Mouse (Mus musculus): ENCODE data around the gene B3gnt7. TPM values are rescaled to one million over a fixed set of nuclear protein-coding genes. Genes with fewer than 3 reads are reported as not detected.
"Not testable (repeated sequence)": the region's sequence is repeated elsewhere in the genome, so short reads cannot be mapped to it uniquely, and the experiment has no call there.

Gene B3gnt7
- total RNA-seq, 2 experiments from 2014 or later = 0.13 to 0.17 TPM

DNA sequence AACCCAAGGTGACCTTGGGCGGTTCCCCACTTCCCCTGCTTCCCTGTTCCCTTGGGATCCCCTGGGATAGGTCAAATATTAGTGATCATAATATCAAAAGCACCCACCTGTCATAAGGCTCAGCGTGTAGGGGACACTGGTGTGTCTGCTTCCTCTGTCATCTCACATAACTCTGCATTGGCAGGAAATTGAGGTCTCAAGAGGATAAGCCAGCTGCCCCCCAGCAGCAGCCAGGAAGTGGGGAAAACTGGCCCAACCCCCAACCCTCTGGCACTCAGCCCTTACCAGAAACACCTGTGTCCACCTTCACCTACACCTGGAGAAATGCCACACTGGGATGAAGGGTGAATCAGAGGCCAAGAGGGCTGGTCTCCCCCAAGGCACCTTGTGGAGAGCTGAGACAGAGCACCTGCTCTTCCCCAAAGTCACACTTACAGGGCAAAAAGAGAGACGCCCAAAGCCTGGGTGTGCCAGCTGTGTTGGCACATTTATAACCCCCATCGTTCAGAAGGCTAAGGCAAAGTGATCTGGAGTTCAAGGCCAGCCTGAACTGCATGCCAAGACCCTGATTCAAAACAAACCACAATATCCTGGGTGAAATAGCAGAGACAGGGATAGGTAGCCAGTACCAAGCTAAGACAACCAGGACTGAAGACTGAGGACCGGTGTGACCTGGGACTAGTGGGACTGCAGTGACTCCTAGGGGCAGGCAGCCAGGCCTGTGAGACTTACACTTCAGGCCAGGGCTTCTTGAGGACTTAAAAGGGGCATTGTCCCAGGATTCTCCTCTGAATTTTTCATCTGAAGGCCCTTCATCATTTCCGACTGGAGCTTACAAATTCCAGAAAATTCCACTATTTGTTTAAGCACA lies 1.2 kb upstream of the B3gnt7 start:
- peak in 1 of 2 experiments; percentile 13 for DNase-seq

DNA sequence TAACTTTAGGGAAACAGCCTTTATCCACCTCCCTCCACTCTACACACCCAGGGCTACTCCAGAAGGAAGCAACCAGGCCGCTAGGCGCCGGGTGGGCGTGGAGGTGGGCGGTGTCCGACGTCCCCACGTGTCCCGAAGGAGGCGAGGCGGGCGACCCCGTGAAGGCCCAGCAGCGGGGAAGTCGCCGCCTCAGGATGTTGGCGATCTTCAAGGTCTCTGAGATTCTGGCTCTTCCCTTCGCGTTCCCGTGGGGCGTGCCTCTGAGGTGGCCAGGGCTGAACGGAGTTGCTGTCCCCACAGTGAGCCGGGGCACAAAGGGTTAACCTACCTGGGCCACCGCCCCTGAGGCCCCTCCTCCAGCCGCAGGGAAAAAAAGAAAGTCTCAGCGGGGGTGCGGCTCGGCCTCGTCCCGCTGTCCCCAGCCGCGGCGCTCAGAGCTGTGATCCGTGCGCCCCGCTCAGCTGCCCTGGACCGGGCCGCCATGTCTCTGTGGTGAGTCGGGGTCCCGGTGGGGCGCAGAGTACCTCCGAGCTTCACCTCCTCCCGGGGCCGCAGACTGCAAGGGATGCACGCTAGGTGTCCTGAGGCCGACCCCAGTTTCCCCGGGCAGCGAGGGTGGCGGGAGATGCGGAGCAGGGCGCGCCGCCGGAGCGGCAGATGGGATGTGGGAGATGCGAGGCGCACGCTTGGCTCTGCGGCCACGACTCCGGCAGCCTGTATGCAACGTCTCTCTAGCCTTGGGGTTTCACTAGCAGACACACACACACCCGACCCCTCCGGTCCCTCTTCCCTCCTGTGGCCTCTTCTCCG lies 636 bp downstream of the B3gnt7 start:
- peak; percentile 41 to 59 for DNase-seq

DNA sequence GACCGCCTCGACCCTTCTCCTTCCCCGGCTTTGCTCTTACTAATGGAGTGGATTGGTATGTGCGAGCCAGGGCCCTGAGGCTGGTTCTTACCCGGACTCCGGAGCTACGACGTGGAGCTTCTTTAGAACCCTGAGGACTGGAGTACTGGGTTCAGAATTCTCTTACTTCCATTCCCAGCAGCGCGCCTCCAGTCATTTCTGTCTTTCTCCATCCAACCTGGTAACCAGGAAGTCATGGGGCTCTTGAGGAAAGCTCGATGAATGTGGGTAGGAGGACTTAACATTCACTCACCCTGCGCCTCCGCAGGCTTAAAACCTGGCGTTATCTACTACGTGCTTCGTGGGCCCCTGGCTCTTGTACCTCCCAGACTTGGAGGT lies 1.2 kb downstream of the B3gnt7 start:
- DNase-seq = no peak

DNA sequence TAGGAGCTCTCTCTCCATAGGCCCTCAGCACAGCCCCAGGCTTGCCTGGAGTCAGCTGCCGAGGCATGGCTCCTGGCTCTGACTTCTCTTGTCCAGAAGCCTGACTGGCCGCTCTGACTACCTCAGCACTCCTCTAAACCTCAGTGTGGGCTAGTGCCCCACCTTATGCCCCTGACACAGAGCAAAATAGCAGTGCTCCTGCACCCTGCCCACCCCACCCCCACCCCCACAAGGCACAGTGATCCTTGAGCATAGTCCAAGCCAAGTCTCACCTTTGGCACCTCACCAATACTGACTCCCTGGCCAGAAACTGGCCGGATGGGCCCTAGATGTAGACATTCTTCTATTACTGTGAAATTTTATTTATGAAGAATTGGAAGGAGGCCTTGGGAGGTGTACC lies 4.1 kb downstream of the B3gnt7 start:
- DNase-seq = no peak

DNA sequence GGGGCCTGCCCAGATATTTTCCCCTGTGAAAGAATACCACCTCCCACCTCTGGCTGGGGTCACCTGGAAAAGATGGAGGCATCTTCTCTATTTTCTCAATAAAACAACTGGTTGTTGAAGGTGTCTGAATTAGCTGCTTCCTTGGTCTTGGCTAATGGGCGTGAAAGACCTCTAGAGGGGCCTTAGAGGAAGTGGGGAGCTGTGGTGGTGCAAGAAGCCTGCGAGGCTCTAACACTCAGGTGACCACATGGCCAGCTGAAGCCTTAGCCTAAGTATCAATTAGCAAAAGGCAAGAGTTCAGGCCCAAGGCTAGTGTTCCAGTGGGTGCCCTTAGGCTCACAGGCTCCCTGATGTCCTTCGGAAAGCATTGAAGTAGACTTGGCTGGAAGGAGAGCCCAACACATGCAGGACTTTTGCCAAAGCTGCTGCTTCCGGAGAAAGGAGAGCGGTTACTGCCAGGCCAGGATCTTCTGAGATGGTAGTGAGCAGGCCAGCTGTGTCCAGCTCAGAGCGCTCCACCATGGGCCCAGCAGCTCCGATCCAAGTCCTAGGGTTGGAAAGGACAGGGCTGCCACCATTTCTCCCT lies 4.6 kb downstream of the B3gnt7 start:
- DNase-seq = no peak

DNA sequence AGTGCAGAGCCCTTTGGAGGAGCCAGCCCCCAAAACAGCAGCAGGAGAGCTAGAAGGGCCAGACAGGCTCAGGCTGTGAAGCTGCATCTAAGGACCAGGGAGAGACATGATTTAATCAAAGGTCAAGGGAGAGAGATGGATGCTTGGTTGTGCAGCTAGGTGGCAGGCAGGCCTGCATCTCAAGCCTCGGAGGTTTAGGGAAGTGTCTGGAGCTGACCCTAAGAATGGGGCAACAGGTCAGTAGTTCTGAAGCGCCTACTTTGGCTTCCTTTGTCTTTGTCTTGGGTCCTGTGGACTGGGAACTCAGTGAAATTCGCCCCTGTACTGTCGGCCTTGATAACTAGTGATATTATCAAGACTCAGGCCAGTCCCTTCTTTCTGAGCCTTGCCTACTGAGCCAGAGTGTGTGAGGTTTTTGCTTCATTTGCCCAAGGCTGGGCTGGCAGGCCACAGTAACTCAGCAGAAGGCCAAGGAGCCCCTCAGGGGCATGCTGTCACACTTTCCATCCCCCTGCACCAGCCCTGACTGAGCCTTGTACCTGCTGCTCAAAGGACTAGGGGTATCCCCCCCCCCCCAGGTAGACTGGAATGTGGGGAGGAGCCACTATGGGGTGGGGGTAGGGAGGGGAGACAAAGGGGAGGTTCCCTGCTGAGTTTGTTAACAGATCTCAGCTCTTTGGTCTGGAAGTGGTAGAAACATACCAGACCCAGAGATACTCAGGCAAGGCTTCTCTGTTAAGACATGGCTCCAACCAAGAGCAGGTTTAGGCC lies 5.4 kb downstream of the B3gnt7 start:
- DNase-seq = no peak

DNA sequence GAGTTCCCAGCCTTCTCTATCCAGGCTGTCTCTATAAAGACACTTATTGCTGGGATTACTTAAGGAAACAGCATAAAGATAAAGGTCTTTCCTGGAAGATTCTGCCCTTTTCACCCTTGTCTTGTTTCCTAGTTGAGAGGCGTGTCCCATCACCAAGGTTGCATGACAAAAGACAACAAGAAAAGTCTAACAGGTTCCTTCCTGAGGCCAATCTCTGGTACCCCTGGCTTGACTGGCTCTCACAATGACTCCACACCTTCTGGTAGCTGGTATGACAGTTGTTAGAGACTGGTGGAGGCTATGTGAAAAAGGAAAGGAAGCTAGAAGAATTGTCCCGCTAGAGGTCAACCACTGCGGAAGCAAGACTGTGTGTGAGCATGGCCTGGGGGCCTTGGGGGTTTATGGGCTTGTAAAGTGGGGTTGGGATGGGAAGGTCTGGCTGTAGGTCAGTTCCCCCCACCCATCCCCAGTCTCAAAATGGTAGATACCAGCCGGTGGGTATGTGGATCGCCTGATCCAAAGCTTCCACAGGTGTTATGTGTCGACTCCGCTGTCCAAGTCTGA lies 6.7 kb downstream of the B3gnt7 start:
- DNase-seq = no peak

DNA sequence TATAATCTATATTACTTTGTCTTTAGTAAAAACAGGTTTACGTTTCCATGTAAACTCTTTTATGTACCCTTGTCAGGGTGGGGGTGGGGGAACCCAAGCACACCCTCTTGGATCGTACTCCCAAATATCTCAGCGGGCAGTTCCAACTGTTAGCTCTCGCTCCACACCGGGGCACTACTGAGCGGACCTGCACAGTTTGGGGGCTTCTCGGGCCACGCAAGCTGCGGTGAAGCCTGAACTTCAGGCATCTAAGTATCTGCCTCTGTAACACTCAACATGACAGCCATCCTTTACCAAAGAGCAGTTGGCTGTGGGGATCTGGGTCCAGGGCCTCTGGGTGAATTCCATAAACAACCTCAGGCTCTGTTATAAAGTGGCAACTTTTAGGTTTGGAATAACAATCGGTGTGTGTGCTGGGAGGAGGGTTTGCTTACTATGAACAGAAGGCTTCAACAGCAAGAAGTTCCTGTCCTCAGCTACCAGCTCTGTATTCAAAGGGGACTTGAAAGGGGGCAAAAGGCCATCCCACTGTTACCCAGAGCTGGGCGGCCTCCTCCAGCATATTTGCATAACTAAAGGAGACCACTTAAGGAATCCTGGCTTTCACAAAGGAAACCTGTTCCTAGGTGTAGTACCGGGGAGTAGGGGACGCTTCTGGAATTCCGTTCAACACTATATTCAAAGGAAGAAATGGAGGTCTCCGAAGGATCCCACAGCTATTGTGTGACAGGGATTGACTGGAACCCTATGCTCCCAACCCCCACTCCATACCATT lies 8.1 kb downstream of the B3gnt7 start:
- DNase-seq = no peak

DNA sequence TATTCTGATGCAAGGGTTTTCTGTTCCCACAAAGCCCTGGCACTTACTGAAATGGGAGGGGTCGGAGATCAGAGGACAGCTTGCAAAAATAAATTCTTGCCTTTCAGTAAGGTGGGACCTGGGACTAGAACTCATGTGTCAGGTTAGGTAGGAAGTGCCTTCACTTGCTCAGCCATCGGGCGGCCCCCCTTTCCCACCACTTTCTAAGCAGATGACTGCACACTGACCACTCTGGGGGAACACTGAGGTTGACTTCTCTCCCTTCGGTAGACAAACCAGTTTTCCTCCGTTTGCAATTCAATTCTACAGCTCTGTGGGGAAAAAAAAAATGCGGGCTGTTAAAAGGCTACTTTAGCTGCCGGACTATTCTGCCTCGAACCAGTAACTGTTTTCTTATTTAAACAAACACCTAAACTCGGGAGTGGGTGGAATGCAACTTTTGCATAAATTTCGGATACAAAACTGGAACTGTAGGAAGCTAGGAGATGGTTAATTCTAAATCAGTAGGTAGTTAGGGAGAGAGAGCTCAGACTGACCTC lies 8.9 kb downstream of the B3gnt7 start:
- DNase-seq = no peak

DNA sequence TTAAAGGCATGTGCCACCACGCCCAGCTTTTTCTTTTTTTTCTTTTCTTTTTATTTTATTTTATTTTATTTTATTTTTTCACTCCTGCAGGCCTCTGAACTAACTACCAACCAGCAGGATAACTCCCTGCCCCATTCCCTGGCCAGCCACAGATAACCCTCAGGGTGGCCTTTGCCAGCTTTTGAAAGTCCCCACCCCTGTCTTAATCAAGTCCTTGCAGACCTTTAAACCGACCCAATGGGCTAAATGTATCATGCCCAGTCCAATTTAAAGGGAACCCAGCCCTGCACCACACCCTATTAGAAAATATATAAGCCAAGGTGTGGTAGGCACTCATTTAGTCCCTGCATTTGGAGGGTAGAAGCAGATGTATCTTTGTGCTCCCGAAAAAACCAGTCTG lies 9.6 kb downstream of the B3gnt7 start:
- no peak for DNase-seq

DNA sequence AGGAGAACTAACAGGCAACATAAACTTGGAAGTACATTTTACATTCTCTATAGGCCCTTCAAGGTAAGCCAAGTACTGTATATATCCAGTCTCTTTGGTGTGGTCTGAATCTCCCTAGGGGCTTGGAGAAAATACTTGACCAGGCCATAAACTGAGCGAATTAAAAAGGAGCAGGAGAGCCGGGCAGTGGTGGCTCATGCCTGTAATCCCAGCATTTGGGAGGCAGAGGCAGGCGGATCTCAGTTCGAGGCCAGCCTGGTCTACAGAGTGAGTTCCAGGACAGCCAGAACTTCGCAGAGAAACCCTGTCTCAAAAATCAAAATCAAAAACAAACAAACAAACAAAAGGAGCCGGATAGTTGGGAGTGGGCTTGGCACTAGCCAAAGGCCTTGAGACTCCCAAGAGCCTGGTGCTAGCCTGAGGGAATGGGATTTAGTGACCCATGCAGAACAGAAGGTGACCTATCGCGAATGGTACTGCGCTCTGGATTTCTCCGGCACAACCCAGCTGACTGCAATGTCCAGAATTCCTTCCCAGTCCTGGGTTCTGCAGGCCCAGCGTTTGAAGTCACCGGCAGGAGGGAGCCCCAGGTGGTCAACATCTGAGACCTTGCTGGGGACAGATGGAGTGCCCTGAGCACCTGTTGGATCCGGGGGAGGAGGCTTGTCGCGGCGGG lies 10.6 kb downstream of the B3gnt7 start:
- DNase-seq = no peak

DNA sequence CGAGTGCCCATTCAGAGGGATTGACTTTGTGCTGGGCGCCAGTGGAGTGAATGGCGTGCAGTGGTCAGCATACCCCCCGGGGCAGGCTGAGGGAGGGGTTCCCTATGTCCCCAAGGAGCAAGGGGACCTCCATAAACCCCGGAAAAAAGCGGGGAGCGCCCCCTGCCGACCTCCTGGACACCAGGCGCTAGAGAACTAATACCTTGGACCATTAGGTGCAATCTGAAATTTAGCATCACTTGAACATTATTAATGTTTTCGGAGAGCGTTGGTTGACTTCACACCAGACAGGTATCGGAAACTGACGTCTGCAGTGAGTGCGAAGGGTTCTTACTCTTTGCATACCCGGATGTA lies 11.1 kb downstream of the B3gnt7 start:
- DNase-seq = peak; percentile 28 to 54

DNA sequence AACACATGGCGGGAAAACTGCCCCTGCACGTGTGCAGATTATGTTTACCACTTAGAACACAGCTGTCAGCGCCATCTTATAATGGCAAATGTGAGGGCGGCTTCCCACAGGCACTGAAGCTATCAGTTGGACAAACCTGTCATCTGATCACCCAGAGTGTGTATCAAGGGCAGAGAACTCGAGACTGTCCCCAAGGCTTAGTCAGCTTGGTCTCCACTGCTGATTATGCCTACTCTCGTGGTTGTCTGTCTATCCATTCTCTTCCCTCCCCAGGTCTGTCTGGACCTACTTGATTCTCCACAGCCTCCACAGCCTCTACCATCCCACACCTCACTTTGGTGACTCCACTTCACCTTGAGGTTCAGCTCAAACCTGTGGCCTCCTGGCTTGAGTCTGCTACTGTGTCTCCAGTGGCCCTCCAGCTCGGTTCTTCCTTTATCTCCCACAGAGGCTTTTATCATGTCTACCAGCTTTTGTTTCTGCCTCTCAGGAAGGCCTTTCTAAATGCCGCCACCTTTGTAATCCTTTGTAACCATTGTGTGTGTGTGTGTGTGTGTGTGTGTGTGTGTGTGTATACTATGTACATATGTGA lies 18.3 kb downstream of the B3gnt7 start:
- DNase-seq = no peak

DNA sequence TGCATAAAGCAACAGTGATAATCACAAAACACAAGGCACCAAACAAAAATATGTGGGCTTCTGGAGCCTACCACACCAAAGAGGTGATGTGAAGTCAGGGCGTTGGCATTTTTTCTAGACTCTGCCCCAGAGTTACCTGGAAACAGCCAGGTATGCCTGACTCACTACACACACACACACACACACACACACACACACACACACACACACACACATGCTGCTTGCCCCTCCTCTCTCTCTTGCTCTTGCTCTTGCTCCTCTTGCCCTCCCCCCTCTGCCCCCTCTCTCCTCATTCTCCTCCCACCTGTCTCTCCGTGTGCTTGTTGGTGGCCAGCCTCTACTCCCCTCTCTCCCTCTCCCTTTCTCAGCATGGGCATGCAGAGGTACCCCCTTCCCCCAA lies 33.7 kb downstream of the B3gnt7 start:
- DNase-seq = no peak

DNA sequence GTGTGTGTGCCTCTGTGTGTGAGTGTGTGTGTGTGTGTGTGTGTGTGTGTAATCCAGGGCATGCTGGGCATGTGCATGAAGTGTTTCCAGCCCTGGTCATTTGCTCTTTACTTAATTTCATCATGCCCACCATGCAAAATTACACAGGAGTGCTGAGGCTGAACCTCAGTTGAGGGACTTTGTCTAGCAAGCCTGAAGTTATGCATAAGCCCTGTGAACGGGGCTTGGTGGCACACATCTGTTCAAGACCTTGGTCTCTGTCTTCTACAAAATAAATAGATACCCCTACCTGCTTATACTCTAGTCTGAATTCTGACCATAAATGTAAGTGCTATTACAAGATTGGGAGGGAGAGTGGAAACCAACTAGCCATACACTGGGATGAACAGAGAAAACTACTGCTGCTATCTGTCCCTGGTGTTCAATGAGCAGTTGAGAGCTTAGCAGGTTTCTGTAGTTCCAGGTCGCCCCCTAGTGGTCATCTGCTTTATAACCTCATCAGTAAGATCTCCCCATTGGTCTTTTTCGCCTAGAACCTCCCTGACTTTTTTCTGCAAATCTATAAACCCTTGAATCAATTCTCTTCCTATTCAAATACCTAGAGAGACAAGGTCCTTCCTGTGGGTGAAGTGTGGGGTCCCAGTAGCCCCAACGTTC lies 36.7 kb downstream of the B3gnt7 start:
- peak; percentile 79 to 87 for DNase-seq

DNA sequence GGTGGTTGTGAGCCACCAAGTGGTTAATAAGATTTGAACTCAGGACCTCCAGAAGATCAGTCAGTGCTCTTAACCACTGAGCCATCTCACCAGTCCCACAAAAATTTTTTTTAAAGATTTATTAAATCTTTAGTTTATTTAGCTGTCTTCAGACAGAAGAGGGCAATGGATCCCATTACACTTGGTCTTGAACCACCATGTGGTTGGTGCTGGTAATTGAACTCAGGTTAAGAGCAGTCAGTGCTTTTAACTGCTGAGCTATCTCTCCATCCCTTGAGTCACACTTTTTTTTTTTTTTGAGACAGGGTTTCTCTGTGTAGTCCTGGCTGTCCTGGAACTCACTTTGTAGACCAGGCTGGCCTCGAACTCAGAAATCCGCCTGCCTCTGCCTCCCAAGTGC lies 38.5 kb downstream of the B3gnt7 start:
- DNase-seq = not testable (repeated sequence)

DNA sequence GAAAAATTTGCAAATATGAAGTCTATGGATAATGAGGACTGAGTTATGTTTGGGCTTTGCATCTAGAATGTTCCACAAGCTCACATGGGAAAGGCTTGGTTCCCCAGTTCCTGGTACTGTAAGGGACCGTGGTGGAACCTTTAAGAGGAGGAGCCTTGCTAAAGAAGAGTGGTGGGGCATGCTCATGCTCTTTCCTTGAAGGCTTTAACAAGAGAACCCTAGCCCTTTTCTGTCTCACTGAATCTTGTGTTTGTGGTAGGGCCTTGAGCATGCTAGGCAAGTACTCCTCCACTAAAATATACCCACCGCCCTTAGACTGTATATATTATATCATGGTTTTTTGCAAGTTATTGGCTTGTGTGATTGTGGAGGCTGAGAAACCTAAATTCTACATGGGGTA lies 39.7 kb downstream of the B3gnt7 start:
- DNase-seq = no peak

DNA sequence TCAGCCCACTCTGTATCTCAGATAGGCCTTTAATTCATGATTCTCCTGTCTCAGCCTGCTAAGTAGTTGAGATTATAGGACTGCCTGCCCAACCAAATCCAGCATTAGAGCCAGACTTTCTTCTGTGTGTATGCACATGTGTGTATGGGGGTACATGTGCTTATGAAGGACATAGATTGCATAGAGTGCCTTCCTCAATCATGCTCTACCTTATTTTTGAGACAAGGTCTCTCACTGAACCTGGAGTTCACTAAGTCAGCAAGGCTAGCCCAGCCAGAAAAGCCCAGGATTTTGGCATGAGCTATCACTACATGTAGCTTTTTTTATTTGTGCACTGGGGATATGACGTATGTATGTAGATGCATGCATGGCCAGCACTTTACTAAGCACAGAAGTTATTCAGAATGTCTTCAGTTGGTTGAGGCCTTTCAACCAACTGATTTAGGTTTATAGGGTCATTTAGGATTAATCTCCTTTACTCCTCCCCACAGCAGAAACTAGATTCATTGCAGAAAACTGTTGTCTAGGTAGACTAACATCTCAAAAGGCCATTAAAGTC lies 40.5 kb downstream of the B3gnt7 start:
- DNase-seq = no peak
